Mouse (Mus musculus): ENCODE data around the gene Csde1. TPM values are rescaled to one million over a fixed set of nuclear protein-coding genes. Genes with fewer than 3 reads are reported as not detected.

Gene Csde1
- total and polyA plus RNA-seq, 3 experiments, result 196 to 249 (median 210) TPM

GRCm38 (mm10) chr3:103026174-103026573, 5.9 kb downstream of the Csde1 start:
- Histone ChIP-seq H3K4me3 (replicated peaks in 1 of 3; ENCODE audit: low read depth in 2 of 3, low read length in 2 of 3, poor library complexity in 1 of 3) (no peak overlapping the region), H3K4me2 (ENCODE audit: insufficient read depth, low read depth, poor library complexity, severe bottlenecking) (no peak overlapping the region), H3K27ac (ENCODE audit: insufficient read depth, low read depth) (no peak overlapping the region), H3K9me3 (replicated peaks; ENCODE audit: low read length) (no peaks in the 10 kb centered on the region), H3K27me3 (replicated peaks) (no peaks in the 10 kb centered on the region), H3K4me1 (ENCODE audit: control insufficient read depth in 1 of 2, insufficient read depth in 2 of 2) (peaks cover 5 to 40% of the 10 kb centered on the region in 2 experiments; a peak in 2 of 4 replicates), H3K9ac (ENCODE audit: insufficient read depth, low read depth) (no peak overlapping the region), H3K36me3 (replicated peaks in 1 of 2; ENCODE audit: control insufficient read depth in 1 of 2, insufficient read depth in 1 of 2, low read length in 1 of 2) (peaks cover 22 to 56% of the 10 kb centered on the region in 2 experiments), H3K79me2 (replicated peaks; ENCODE audit: control insufficient read depth, extremely low read depth, insufficient read depth, poor library complexity, severe bottlenecking) (peaks cover 93% of the 10 kb centered on the region)
- TF ChIP-seq TBP (conservative IDR thresholded peaks at IDR 0.05; ENCODE audit: low read depth, low read length) (no peak), JUND (conservative IDR thresholded peaks at IDR 0.05; ENCODE audit: low read depth, low read length) (peak; percentile 59), MEF2A (IDR thresholded peaks at IDR 0.05; ENCODE audit: borderline replicate concordance, low read depth, low read length) (no peak), TCF12 (IDR thresholded peaks at IDR 0.05; ENCODE audit: low read depth, low read length) (no peak), CTCF (conservative IDR thresholded peaks at IDR 0.05 in 1 of 2, IDR thresholded peaks at IDR 0.05 in 1 of 2; ENCODE audit: low read depth in 2 of 2, low read length in 2 of 2) (peak; percentile 29 to 48; a peak in 3 of 4 replicates), USF1 (IDR thresholded peaks at IDR 0.05; ENCODE audit: low read depth, low read length) (no peak), EP300 (IDR thresholded peaks at IDR 0.05; ENCODE audit: low read length) (no peak), HCFC1 (IDR thresholded peaks at IDR 0.05; ENCODE audit: low read depth, low read length) (no peak), JUN (IDR thresholded peaks at IDR 0.05; ENCODE audit: insufficient read depth, low read depth, low read length) (0 out of 2 replicates have a peak, but pooled peaks have one; percentile 5), ZC3H11A (IDR thresholded peaks at IDR 0.05; ENCODE audit: low read depth, low read length) (no peak), ZNF384 (IDR thresholded peaks at IDR 0.05; ENCODE audit: low read depth, low read length) (peak; percentile 83), MYC (IDR thresholded peaks at IDR 0.05; ENCODE audit: low read depth, low read length) (peak; percentile 60; the same call in 1 of the 2 replicates), NRF1 (IDR thresholded peaks at IDR 0.05; ENCODE audit: low read depth, low read length) (no peak), SIN3A (IDR thresholded peaks at IDR 0.05; ENCODE audit: low read length) (0 out of 2 replicates have a peak, but pooled peaks have one; percentile 35), ETS1 (conservative IDR thresholded peaks at IDR 0.05; ENCODE audit: low read depth, low read length) (no peak), CHD1 (IDR thresholded peaks at IDR 0.05; ENCODE audit: low read depth, low read length) (0 out of 2 replicates have a peak, but pooled peaks have one; percentile 35), MAX (IDR thresholded peaks at IDR 0.05; ENCODE audit: low read length) (0 out of 2 replicates have a peak, but pooled peaks have one; percentile 46), UBTF (IDR thresholded peaks at IDR 0.05; ENCODE audit: low read depth, low read length) (no peak), PAX5 (IDR thresholded peaks at IDR 0.05; ENCODE audit: low read length) (no peak), ELF1 (IDR thresholded peaks at IDR 0.05; ENCODE audit: low read depth, low read length) (no peak), MXI1 (IDR thresholded peaks at IDR 0.05; ENCODE audit: low read depth, low read length) (no peak)
- dilution Hi-C loops (cut with MboI; ENCODE audit: extremely low pct_ligation_motif_present, extremely low pct_unique_long_range_greater_than_20kb, low sequenced_read_pairs), result no loop called here
- DNase-seq (ENCODE audit: extremely low read depth), result peak; percentile 40
- in situ Hi-C loops (cut with MboI; ENCODE audit: low pct_ligation_motif_present, low pct_unique_long_range_greater_than_20kb, low sequenced_read_pairs), result no loop called here

GRCm38 (mm10) chr3:103040285-103040684, 20.1 kb downstream of the Csde1 start:
- in situ Hi-C loops (cut with MboI; ENCODE audit: low pct_ligation_motif_present, low pct_unique_long_range_greater_than_20kb, low sequenced_read_pairs) (no loop called here), dilution Hi-C loops (cut with MboI; ENCODE audit: extremely low pct_ligation_motif_present, extremely low pct_unique_long_range_greater_than_20kb, low sequenced_read_pairs) (no loop called here)
- H3K9ac ChIP-seq (ENCODE audit: insufficient read depth, low read depth), result no peak overlapping the region
- H3K4me2 ChIP-seq (ENCODE audit: insufficient read depth, low read depth, poor library complexity, severe bottlenecking), result no peak overlapping the region
- H3K4me1 ChIP-seq (ENCODE audit: control insufficient read depth in 1 of 2, insufficient read depth in 2 of 2), result peaks cover 0 to 10% of the 10 kb centered on the region in 2 experiments; a peak in 1 of 4 replicates
- no peak for DNase-seq (ENCODE audit: extremely low read depth)
- TF ChIP-seq POLR2A (IDR thresholded peaks at IDR 0.05; ENCODE audit: low read depth, low read length) (no peak), UBTF (IDR thresholded peaks at IDR 0.05; ENCODE audit: low read depth, low read length) (no peak), MAFK (IDR thresholded peaks at IDR 0.05; ENCODE audit: insufficient replicate concordance, low read length) (no peak), USF1 (IDR thresholded peaks at IDR 0.05; ENCODE audit: low read depth, low read length) (no peak), CHD2 (IDR thresholded peaks at IDR 0.05; ENCODE audit: low read length) (no peak)
- H3K9me3 ChIP-seq (replicated peaks; ENCODE audit: low read length), result no peaks in the 10 kb centered on the region
- H3K4me3 ChIP-seq (replicated peaks in 1 of 3; ENCODE audit: low read depth in 2 of 3, low read length in 2 of 3, poor library complexity in 1 of 3), result no peak overlapping the region
- H3K27ac ChIP-seq (ENCODE audit: insufficient read depth, low read depth), result no peak overlapping the region
- no peaks in the 10 kb centered on the region for H3K27me3 ChIP-seq (replicated peaks)
- peaks cover 35 to 85% of the 10 kb centered on the region in 2 experiments for H3K36me3 ChIP-seq (replicated peaks in 1 of 2; ENCODE audit: control insufficient read depth in 1 of 2, insufficient read depth in 1 of 2, low read length in 1 of 2)
- H3K79me2 ChIP-seq (replicated peaks; ENCODE audit: control insufficient read depth, extremely low read depth, insufficient read depth, poor library complexity, severe bottlenecking), result peaks cover 31% of the 10 kb centered on the region
